Mouse (Mus musculus): ENCODE measurements around the gene Snx5.
A peak's percentile ranks its signal among the peaks of the same experiment; 100 is the strongest.

Snx5 gene

DNA sequence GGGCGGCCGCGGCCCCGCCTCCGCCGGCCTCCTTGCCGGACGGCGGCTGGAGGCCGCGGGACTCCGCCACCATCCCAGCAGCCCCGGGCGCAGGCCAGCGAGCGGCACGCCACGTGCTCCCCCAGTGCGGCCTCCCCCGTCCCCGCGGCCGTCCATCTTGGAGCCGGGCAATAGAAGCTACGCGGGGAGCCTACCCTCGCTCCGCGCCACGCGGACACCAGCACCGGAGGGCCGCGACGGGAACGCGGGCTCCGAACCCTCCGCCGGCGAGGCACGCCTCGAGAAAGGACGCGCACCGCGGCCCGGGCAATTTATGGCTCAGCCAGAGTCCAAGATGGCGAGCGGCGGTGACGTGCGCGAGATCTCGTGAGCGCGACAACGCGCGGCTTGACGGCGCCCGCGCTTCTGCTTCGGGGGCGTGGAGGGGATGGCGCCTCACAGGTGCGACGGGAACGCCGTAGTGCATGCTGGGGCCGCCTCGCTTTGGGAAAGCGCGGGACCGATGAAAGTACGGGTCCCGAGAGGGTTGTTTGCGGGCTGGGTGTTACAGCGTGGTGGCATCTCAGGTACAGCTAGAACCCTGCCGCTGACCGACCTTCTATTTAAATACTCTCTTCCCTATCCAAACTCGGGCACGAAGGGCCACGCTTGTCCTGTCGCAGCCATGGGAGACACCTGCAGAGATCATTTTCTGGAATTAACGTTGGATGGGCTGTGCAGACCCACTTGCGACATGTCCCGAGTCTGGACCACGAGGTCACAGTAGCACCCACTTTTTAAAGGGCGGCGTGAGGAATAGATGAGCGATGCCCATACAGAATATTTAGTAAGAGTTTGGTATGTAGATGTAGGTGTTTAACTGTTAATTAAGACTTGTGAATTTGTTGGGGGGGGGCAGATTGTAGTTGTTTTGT lies at the start of gene Snx5, which contains the start of gene Mgme1:
Gene Snx5 (minus strand): TSS at position 400 of the 914 bp plus-strand sequence.
Gene Mgme1 (plus strand): TSS at position 157 of the 914 bp plus-strand sequence.
- peak; percentile 98 for DNase-seq

DNA sequence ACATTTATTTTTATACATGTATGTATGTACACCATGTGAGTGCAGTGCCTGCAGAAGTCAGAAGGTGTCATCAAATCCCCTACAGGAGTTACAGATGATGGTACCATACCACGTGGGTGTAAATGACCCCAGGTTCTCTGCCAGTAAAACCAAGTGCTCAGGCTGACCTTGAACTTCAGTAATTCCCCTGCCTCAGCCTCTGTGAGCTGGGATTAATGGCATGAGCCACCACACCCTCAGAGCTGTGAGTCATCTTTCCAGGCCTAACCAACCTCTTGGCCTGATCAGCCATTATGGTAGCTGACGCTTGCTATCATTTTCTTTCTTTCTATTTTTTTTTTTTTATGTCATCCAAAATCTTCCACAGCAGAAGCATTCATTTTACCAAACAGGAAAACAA lies 40.7 kb upstream of the Snx5 start:
- no peak for DNase-seq

DNA sequence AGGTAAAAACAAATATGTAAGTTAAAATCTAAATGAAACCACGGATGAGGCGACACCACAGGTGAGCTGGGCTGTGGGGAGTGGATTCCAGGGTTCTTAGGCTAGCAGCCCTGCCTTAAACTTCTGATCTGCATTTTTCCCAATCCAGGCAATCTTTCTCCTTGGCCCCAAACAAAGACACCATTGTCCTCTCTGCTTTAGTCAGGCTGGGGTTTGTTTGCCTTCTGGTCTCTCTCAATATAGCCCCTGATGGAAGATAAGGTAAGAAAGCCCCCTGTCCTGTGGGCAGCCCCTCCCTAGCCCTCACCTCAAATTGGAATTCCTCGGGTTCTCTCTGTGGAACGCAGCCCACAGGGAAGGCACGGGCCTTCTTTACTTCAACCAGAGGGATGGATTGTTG lies 39.6 kb upstream of the Snx5 start:
- no peak for DNase-seq

DNA sequence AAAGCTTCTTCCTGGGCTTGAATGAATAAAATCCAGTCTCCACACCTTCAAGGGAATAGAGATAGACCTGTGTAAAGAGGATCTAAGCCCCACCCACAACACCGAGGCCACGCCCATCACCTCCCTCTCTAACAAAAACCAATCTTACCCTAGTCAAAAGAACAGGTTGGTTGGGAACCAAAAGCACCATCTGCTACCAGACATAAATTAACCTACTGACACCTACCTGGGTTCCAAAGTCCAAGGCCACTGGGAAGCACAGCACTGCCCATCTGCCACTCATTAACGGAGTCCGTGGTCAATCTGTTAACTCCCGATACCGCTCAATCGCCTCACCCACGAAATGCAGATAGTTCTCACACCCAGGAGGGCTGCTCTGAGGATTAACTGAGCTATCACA lies 37.9 kb upstream of the Snx5 start:
- DNase-seq = no peak

DNA sequence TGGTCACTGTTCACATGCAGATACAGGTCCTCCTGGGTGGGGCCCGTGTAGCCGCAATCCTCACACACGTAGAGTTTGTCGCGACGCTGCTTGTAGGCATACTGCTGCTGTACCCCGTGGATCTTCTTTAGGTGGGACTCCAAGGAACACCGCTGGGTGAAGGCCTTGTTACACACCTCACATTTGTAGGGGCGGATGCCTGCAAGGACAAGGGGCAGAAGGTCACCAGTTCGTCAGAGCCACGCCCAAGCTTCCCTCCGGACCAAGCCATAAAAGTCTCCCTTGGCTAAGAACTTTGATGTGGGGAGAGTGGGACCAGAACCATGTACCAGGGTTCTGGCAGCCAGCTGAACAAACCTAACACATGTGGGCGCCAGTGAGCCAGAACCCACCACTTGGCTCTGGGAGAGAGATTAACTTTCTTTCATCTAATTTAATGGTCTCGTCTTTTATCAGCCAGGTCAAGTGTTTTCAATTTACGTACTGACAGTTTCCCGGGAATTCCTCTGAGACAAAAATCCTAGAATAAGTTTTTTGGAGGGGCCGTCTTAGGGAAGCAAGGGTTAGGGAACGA lies 35.1 kb upstream of the Snx5 start:
- no peak for DNase-seq

DNA sequence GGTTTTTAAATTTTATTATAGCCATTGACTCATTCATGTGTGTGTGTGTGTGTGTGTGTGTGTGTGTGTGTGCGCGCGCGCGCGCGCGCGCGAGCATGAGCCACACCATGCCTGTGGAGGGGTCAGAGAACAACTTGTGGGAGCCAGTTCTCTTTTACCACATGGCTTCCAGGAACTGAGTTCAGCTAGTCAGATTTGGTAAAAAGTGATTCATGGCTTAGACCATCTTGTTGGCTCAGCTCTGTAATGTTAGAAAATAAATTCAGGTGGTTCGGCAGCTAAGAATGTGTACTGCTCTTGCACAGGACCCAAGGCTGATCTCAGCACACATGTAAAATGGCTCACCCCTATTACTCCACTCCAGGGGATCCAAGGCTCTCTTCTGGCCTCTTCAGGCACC lies 30.4 kb upstream of the Snx5 start:
- DNase-seq = no peak

DNA sequence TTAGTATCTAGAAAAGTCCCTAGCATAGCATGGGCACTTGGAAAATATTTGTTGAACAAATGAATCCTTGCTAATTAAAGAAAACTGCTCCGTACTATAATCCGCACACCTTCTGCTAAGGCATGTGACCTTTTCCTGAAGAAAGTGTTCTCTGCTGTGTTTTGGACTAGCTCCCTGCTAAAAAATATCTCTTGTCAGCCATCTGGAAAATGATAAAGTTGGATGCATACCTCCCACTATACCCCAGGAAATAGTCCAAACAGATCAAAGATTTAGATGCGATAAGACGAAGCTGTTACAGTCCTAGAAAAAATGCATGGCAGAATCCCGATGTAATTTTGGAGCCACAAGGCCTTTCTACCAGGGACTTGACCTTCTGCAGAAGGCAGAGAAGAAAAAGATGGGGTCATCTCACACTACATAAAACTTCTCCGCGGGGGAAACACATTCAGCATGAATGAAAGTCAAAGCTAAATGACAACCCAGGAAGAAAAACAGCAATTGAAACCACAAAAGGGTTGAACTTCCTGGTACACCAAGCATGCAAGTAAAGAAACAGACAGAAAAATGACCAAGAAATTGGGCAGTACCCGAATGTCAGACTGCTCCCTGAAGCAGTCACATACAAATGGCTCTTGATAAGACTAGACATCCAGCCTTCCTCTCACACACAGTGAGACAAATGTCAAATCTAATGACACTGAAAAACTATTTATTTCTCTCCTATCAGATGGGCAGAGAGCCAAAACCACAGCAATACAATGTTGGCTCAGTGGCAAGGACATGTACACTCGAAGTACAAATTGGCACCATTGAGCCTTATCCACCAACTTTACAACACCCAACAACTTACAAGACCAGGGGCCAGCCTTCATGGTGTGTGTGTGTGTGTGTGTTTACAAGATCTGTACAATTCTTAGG lies 29.3 kb upstream of the Snx5 start:
- no peak for DNase-seq

DNA sequence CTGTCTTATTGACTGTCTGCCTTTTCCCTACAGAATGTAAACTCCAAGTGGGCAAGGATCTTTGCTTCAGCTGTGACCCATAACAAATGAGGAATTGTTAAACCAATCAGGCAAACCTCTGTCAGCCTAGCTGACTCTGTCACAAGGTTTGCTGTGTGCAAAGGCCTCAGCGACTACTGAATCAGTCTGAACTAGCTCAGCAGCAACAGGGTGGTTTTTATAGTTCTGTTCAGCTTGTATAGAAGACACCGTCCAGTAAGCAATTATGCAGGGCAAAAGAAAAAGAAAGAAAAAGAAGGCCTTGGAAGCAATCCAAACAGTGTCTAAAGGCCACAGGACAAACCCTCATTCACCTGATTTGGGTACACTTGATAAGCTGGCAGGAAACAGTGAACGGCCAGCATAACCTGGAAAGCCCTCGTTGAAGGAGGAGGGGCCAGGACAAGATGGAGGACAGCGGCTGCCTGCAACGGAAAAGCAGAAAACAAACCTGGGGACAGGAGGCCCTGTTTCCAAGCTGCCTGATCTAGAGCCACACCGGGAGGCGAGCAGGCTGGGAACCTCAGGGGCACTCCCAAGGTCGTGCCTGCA lies 24.5 kb upstream of the Snx5 start:
- DNase-seq = no peak

DNA sequence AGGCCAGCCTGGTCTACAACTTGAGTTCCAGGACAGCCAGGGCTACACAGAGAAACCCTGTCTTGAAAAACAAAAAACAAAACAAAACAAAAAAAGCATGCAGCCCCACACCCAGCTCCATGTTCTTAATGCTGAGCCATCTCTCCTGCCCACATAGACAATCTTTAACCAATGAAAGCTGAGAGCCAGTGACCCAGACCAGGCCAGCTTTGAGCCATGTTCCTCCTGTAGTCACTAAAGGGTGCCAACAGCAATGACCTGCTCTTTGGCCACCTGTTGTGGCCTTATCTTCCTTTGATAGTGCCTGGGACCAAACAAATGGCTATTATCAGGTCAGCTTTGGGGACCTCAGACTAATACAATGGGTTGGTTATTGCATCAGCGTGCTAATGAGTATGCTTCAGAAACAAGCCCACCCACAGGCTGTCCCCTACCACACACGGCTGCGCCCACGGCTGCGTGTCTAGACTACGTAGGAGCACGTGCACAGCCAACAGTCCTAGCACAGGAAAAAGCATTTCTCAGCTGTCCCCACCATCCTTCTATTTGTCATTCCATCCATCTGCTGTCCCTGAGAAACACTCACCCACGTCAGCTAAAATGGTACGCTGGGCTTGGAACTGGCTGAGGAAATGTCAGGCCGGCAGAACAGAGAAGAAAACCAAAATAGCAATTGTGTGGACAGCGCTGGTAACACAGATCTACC lies 21.0 kb upstream of the Snx5 start:
- DNase-seq = peak; percentile 78

DNA sequence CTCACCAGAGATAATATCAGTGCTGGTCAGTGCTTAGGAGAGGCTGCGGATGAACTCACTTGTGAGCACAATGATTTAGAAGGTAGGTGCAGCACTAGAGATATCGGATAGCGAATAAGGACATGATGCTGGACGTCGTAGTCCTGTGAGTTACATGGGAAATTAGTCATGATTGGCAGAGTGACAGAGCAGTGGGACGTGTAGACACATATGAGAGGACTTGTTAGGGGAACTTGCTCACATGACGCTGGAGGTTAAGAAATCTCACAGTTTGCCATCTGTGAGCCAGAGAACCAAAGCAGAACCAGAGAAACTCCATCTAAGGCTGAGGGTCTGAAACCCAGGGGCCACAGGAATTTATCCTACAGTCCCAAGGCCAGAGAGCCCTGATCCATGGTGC lies 19.6 kb upstream of the Snx5 start:
- DNase-seq = no peak

DNA sequence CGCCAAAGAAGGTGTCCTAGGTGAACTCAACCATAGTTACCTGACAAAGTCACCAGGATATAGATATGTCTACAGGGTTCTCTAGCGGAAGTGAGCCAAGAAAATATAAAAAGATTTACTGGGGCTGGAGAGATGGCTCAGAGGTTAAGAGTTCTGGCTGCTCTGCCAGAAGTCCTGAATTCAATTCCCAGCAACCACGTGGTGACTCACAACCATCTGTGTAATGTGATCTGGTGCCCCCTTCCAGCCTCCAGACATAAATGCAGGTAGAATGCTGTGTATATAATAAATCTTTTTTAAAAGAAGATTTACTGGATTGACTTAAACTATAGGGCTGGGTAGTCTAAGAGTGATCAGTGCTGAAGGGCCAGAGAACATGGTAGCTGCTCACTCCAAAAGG lies 10.7 kb upstream of the Snx5 start:
- DNase-seq = no peak

DNA sequence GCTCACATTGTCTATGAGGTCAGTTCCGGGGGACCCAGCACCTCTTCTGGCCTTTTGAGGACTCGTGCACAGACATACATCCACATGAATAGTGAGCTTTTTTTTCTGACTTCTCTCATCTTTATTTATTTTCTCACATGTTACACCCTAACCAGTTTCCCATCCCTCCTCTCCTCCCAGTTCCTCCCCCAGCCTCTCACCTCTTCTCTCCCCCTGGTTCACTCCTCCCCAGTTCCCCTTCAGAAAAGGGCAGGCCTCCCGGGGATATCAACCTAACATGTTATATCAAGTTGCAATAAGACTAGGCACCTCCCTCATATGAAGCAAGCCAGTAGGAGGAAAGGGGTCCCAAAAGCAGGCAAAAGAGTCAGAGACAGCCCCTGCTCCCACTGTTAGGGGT lies 9.9 kb upstream of the Snx5 start:
- DNase-seq = no peak

DNA sequence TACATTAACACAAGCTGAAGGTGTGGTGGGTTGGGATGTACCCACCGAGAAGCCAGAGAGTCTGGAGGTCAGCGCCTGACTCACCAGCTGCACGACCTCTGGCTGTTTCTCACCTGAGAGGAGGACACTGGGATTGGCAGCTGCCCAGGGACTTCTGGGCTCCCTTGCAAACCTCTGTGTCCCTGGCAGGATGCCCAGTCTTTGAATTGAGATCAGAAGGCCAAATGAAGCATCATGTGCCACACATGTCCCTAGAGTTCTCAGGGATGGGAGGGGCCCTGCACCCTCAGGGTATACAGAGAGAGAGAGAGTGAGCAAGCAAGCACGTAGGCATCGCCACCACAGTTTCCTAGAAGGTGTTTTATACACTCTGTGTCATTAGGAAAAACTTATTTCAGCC lies 9.0 kb upstream of the Snx5 start:
- DNase-seq = no peak

DNA sequence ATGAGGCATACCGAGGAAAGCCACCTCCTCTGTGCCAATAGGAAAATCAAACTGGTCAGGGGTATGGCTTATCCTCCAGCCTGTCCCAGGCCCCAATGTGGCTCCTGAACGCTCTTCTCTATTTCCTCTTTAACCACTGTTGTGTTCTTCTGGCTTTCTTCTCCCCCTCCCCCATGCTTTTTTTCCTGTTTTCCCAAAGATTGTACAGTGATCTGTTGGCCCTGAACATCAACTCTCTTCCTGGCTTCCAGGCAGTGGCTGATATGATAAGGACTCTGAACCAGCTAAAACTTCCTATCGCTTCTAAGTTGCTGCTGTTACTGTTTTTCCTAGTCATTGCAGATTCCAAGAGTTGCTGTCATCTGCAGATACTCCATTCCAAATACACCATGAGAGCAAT lies 6.2 kb upstream of the Snx5 start:
- DNase-seq = no peak

DNA sequence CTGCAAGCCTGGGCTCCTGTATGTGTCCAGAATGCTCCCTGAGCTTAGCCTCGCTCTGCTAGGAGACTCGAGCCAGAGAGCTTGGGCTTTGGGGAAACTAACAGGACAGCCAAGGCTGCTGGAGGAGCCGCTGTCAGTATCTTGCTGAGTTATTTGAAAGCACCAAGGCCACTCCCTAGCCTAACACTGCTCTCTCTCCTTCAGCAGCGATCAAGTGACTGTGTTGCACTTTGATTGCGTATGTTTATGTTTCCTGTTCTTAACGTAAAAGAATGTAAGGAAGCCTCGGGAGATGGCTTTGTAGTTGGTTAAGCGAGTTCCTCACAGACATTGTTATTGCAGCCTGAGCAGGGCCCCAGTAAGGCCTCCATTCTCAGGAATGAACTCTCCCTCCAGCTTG lies 4.0 kb upstream of the Snx5 start:
- no peak for DNase-seq

DNA sequence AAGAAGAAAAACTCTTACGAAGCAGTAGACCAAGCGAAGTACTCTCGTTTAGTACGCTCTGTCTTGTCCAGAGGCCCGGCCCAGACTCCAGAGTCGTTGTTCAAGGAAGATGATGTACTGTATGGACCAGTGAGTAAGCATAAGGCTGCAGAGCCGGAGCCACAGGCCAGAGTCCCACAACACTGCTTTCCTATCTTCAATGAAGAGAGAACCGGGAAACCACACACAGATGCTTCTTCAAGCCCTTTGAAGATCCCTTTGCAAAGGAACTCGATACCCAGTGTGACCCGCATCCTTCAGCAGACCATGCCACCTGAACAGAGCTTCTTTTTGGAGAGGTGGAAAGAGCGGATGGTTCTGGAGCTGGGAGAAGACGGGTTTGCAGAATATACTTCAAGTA lies 1.4 kb upstream of the Snx5 start:
- no peak for DNase-seq

DNA sequence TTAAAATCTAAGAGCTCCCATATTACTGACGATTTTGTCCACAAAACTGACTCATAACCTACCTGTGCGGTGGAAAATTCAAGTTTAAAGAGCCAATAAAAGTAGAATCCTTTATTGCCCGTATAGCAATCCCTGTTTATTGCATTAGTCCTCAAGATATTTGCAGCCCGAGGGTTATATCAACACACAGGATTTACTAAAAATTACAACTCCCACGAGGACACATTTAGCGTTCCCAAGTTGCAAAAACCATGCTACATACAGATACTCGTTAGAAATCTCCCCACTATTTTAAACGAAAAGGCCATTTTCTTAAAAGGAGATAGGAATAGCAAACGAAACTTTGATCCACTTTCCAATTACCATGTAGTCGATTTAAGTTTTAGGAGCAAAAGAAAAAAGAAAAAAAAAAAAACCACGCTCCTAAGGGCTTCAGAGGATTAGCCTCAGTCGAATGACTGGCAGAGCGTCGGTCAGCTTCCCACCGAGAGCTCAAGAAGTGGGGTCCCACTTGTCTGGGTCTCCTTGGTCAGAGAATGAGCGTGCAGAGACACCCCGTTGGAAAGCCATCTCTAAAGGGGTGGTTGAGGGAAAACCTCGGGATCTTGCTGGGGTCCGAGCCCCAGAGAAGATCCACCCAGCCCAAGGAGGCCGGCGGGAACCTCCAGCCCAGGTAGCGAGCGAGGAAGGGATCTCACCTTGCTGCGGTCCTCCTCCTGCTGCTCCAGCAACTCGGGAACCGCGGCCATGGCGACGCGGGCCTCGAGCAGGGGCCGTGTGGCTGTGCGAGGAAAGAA lies 829 bp downstream of the Snx5 start:
- no peak for DNase-seq

DNA sequence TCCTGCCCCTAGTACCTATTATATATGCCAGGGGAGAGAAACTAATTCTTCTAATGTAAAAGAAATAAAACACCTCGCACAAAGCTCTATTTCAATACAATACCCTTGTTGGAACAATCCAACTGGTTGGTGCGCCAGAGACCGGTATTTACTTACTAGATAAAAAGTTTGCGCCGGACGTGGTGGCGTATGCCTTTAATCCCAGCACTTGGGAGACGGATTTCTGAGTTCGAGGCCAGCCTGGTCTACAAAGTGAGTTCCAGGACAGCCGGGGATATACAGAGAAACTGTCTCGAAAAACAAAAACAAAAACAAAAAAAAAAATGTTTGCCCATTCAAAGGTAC lies 1.4 kb downstream of the Snx5 start:
- DNase-seq = no peak

DNA sequence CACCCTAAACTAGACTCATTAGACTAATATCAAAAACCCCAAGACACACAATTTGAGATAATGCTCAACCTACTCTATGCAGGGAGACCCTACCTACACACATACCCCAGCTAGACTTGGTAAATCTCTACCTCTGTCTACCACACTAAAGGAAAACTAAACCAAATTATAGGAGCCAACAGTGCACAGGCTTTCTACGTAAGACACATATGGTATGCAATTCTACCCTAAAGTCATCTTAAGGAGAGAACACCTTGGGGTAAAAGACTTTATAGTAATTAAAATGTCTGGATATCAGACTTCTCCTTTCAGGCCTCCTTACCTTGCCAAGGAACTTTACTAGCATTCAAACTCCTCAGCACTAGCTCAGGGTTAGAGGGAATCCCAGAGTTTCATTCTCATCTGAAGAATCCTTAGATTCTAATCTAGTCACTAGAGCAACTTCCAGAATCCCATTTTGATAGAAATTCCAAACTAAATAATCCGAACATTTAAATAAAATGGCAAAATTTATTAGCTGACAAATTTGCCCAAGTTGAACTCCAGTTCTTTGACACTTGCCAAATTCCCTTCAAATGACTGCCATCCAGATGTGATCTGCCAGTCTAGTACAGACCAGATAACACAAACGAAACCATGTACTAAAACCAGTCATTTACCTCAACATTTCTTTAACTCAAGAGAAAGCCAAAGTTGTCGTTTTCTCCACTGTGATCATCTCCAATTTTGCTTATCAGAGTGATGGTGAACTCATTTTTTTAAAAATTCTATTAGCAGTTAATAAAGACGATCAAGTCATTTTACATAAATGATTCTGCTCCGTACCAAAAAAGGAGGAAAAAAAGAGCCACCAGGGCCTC lies 2.0 kb downstream of the Snx5 start:
- DNase-seq = no peak

DNA sequence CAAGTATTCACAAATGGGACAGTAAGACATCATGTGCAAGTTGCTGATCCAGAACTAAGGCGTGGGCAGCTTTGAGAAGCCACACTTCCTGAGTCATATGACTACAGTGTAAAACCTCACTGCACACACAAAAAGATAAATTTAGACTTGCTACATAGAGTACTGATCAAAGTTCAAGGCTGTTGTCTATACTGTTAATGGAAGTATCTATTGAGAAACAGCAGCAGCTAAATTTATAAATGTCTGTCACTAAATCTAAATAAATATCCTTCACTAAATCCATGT lies 3.0 kb downstream of the Snx5 start:
- no peak for DNase-seq
